In the genomic region with DNA sequence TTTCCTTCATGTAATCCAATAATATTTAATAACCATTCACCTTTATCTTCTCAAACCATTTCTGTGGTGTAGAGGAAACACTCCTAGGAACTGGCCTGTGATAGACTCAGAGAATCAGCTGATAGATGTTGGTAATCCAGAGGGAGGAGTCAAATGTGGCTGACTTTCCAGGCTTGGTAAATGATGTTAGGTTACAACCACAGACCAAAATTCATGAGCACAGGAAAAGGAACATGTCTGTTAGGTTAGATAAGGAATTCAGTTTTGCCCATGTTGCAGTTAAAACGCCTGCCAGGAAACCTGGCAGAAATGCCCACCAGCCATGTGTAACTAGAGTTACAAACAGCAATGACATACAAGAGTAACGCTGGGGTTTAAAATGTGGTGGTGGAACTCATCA, we compare ENCODE assay signal across 16 mouse cellular contexts.
"Had no signal": no experiment of that assay in that cellular context is flagged by ENCODE, and none has a peak within 500 bp of the region (broad histone marks: within the 10 kb centered on the region; RNA-seq: fewer than 3 reads in every experiment).

No protein-coding gene starts in this region.

- H3K27ac ChIP-seq: kidney, postnatal 0 days; limb, embryonic 13.5 days; liver, embryonic 15.5 days; lung, embryonic 15.5 days; macrophage; midbrain, embryonic 10.5 days; neural tube, embryonic 15.5 days; stomach, postnatal 0 days had no signal

- H3K4me3 ChIP-seq: limb, embryonic 13.5 days; liver, embryonic 15.5 days; lung, embryonic 15.5 days; midbrain, embryonic 10.5 days; myocyte; neural tube, embryonic 15.5 days had no signal

- H3K4me1 ChIP-seq: limb, embryonic 13.5 days; liver, embryonic 15.5 days; lung, embryonic 15.5 days; midbrain, embryonic 10.5 days; neural tube, embryonic 15.5 days had no signal

- H3K4me2 ChIP-seq: limb, embryonic 13.5 days; liver, embryonic 15.5 days; lung, embryonic 15.5 days; neural tube, embryonic 15.5 days had no signal

- DNase-seq: kidney, adult 11 months; kidney, adult 9 months; kidney, postnatal 36 days; layer of hippocampus, adult 9-11 months; left cerebral cortex, postnatal 4 days; lung, postnatal 14 days; midbrain, embryonic 14.5 days had no signal

- H3K27me3 ChIP-seq: limb, embryonic 13.5 days; liver, embryonic 15.5 days; lung, embryonic 15.5 days; neural tube, embryonic 15.5 days had no signal

- H3K9ac ChIP-seq: limb, embryonic 13.5 days; liver, embryonic 15.5 days; lung, embryonic 15.5 days; neural tube, embryonic 15.5 days had no signal

- H3K36me3 ChIP-seq: limb, embryonic 13.5 days; liver, embryonic 15.5 days; lung, embryonic 15.5 days; midbrain, embryonic 10.5 days; neural tube, embryonic 15.5 days had no signal

- H3K9me3 ChIP-seq: limb, embryonic 13.5 days; liver, embryonic 15.5 days; lung, embryonic 15.5 days; midbrain, embryonic 10.5 days; neural tube, embryonic 15.5 days had no signal
